Mouse (Mus musculus): ENCODE measurements around the gene Pla2g4a. TPM values are rescaled to one million over a fixed set of nuclear protein-coding genes. Genes with fewer than 3 reads are reported as not detected.
A peak's percentile ranks its signal among the peaks of the same experiment; 100 is the strongest.

Pla2g4a gene
- polyA plus RNA-seq, 1 experiment from 2014 or later: 35.6 TPM

DNA sequence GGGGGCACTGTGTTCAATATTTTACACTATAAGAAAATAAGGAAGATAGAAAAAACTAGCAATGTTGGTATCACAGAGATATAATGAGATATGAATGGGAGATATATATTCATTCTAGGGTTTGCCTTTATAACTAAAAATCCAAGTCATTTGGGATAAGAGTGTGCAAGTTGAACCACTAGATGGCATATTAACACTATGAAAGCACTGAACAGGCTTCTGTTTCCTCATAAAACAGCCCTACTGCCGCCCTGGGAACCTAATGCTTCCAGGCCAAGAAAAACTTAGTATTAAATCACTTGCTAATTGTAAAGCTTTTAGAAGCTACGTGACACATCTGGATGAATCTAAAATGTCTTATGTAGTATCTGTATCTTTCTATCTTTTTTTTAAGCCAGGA is 128.1 kb downstream of the Pla2g4a start:
- H3K4me1 ChIP-seq (ENCODE audit: control insufficient read depth, insufficient read depth, low read length): no peaks in the 10 kb centered on the region
- H3K9ac ChIP-seq (ENCODE audit: low read depth, low read length): no peak overlapping the region
- no peaks in the 10 kb centered on the region for H3K9me3 ChIP-seq (ENCODE audit: control insufficient read depth, low read length)
- no peak overlapping the region for H3K4me3 ChIP-seq (ENCODE audit: low read length)
- H3K27ac ChIP-seq (ENCODE audit: low read depth, low read length): no peak overlapping the region
- no peaks in the 10 kb centered on the region for H3K27me3 ChIP-seq (ENCODE audit: control insufficient read depth, insufficient read depth, low read length)
- 7% methylated on average over 2 of the region's 2 CpGs for WGBS
- H3K4me2 ChIP-seq (replicated peaks; ENCODE audit: low read depth, low read length): no peak overlapping the region
- ATAC-seq (ENCODE audit: low FRiP score, low TSS enrichment): peak; percentile 87; the same call in 1 of the 2 replicates
- H3K36me3 ChIP-seq (ENCODE audit: control insufficient read depth, insufficient read depth, low read length): no peaks in the 10 kb centered on the region

DNA sequence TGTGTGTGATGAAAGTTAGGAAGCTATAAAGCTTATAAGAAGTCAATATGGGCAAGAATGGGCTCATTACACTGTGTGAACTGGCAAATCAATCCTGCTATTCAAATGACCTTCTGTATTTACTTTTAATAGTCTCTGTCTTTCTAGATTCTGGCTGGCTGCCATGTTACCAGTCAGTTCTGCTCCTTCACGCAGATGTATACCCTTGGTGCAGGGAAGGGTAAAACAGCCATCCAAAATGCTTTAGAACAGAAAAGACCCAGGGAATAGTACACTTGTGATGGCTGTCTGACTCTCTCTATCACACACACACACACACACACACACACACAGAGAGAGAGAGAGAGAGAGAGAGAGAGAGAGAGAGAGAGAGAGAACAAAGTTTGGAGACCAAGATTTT is 128.6 kb downstream of the Pla2g4a start:
- Histone ChIP-seq H3K4me2 (replicated peaks; ENCODE audit: low read depth, low read length) (no peak overlapping the region), H3K27ac (ENCODE audit: low read depth, low read length) (no peak overlapping the region), H3K4me1 (ENCODE audit: control insufficient read depth, insufficient read depth, low read length) (no peaks in the 10 kb centered on the region), H3K36me3 (ENCODE audit: control insufficient read depth, insufficient read depth, low read length) (no peaks in the 10 kb centered on the region), H3K9me3 (ENCODE audit: control insufficient read depth, low read length) (no peaks in the 10 kb centered on the region), H3K9ac (ENCODE audit: low read depth, low read length) (no peak overlapping the region), H3K27me3 (ENCODE audit: control insufficient read depth, insufficient read depth, low read length) (no peaks in the 10 kb centered on the region), H3K4me3 (ENCODE audit: low read length) (no peak overlapping the region)
- 80% methylated on average over 1 of the region's 1 CpGs for WGBS
- no peak for ATAC-seq (ENCODE audit: low FRiP score, low TSS enrichment)

DNA sequence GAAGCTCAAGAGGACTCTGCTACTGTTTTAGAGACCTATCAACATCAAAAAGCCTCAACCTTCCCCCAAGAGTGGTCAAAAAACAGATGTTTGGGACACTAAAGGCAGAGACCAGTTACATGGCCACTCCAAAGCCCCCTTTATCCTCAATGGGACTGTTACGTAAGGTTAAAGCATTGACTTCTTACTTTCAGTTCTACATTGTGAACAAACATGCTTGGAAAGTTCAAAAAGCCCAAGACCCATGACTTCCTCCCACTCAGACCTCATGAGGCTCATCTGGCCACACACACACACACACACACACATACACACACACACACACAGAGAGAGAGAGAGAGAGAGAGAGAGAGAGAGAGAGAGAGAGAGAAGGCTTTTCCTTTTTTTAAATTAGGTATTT is 130.0 kb downstream of the Pla2g4a start:
- ATAC-seq (ENCODE audit: low FRiP score, low TSS enrichment): no peak
- no peak overlapping the region for H3K9ac ChIP-seq (ENCODE audit: low read depth, low read length)
- WGBS: 89% methylated on average over 1 of the region's 1 CpGs
- H3K9me3 ChIP-seq (ENCODE audit: control insufficient read depth, low read length): 0 out of 2 replicates have a peak, but pooled peaks cover 2% of the 10 kb centered on the region
- no peak overlapping the region for H3K4me2 ChIP-seq (replicated peaks; ENCODE audit: low read depth, low read length)
- H3K36me3 ChIP-seq (ENCODE audit: control insufficient read depth, insufficient read depth, low read length): no peaks in the 10 kb centered on the region
- no peak overlapping the region for H3K27ac ChIP-seq (ENCODE audit: low read depth, low read length)
- no peaks in the 10 kb centered on the region for H3K27me3 ChIP-seq (ENCODE audit: control insufficient read depth, insufficient read depth, low read length)
- no peak overlapping the region for H3K4me3 ChIP-seq (ENCODE audit: low read length)
- no peaks in the 10 kb centered on the region for H3K4me1 ChIP-seq (ENCODE audit: control insufficient read depth, insufficient read depth, low read length)

DNA sequence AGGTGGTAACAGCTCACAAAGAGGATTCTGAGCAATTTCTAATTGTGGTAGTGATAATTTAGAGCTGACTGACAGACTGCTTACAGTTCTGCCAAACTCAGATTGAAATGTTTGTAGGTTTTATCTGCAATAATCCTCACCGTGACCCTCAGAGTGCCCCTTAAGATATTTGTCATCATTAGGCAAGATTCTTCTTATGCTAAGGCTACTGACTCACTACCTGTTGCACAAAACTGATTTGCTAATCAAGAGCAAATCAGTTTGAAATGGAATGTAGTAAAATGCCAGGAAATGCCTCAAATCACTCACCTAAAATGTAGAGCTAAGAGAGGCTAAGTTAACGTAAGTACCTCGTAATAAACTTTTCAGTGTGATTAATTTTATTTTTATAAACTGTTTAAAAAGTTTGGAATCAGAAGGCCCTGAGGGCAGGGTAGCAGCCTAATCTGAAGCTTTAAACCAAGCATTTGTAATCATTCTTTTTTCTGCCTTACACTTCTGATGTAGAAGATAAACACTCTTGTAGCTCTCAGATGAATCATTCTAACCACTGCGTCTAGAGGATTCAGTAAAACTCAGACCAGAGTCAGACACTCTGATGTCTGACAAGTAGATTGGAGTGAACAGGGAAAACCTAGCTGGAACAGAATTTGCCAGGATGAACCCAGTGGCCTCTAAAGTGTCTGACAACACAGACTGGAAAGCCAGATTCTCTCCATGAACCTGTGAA is 147.3 kb downstream of the Pla2g4a start:
- WGBS: 68% methylated on average over 4 of the region's 4 CpGs
- Histone ChIP-seq H3K9ac (ENCODE audit: low read depth, low read length) (no peak overlapping the region), H3K9me3 (ENCODE audit: control insufficient read depth, low read length) (no peaks in the 10 kb centered on the region), H3K4me2 (replicated peaks; ENCODE audit: low read depth, low read length) (no peak overlapping the region), H3K36me3 (ENCODE audit: control insufficient read depth, insufficient read depth, low read length) (no peaks in the 10 kb centered on the region), H3K27ac (ENCODE audit: low read depth, low read length) (no peak overlapping the region), H3K27me3 (ENCODE audit: control insufficient read depth, insufficient read depth, low read length) (no peaks in the 10 kb centered on the region), H3K4me3 (ENCODE audit: low read length) (no peak overlapping the region), H3K4me1 (ENCODE audit: control insufficient read depth, insufficient read depth, low read length) (no peaks in the 10 kb centered on the region)
- no peak for ATAC-seq (ENCODE audit: low FRiP score, low TSS enrichment)

DNA sequence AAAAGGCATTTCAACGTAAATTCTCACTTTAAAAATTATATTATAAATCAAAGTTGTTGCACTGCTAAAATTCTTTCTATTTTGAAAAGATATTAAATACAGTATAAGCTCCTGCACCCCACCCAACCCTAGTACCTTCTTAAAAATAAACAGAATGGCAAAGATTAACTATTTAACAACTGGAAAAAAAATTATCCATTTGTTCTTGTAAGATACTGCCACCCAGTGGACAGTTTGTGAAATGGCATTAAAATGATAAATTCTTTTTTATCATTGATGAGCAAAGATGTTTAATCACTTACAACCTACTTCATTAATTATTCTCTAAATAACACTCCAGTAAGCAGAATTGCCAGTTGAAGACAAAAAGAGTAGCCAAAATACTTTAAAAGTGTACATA is 151.6 kb downstream of the Pla2g4a start:
- Histone ChIP-seq H3K27ac (ENCODE audit: low read depth, low read length) (no peak overlapping the region), H3K36me3 (ENCODE audit: control insufficient read depth, insufficient read depth, low read length) (no peaks in the 10 kb centered on the region), H3K9me3 (ENCODE audit: control insufficient read depth, low read length) (no peaks in the 10 kb centered on the region), H3K4me1 (ENCODE audit: control insufficient read depth, insufficient read depth, low read length) (no peaks in the 10 kb centered on the region), H3K4me2 (replicated peaks; ENCODE audit: low read depth, low read length) (no peak overlapping the region), H3K4me3 (ENCODE audit: low read length) (no peak overlapping the region), H3K9ac (ENCODE audit: low read depth, low read length) (no peak overlapping the region), H3K27me3 (ENCODE audit: control insufficient read depth, insufficient read depth, low read length) (no peaks in the 10 kb centered on the region)
- WGBS: 64% methylated on average over 1 of the region's 1 CpGs
- no peak for ATAC-seq (ENCODE audit: low FRiP score, low TSS enrichment)

Other genes with a start within 250 kb of the Pla2g4a start
- 0.59 and 0.95 TPM in 2 replicates for gene Ptgs2, start 138.7 kb upstream of the Pla2g4a start, polyA plus RNA-seq (2014; fragmentation: Nextera tagmentation; extraction: Ambion mirVana)

All from kidney, embryonic 14.5 days (tissue).